Mouse (Mus musculus): ENCODE results near the gene Fbxl16.

DNA sequence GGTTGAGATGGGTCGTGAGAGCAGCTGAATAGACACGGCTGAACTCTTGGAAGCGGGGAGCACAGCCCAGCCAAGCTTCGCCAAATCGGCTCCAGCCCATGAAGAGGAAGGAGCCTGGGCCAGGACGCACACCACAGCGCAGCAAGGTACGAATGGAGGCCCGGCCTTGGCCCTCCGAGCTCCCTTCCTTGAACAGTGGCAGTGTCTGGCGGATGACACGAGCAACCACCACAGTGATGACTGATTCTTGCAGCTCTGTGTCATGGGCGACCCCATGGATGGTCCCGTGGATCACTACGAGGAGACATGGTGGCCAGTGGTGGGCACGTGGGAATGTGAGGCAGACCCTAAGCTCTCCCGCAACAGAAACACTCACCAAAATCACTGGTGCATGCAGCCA lies 13.9 kb upstream of the Fbxl16 start:
- no peak for TF ChIP-seq FLI1 (IDR thresholded peaks at IDR 0.05; ENCODE audit: low read length)
- TF ChIP-seq GATA1 (IDR thresholded peaks at IDR 0.05; ENCODE audit: borderline replicate concordance, low read length): no peak
